Mouse (Mus musculus) cerebellum, postnatal 25 days (tissue): ENCODE measurements around the gene Slc25a35.
A peak's percentile ranks its signal among the peaks of the same experiment; 100 is the strongest.
"Not testable (repeated sequence)": the region's sequence is repeated elsewhere in the genome, so short reads cannot be mapped to it uniquely, and the experiment has no call there.

ENCODE experiments used
- DNase-seq, 2 experiments: peaks; one replicate each; pipeline ENCODE4 v3.0.0; 2021; ENCODE audit warnings: mixed read lengths in 2 of 2

Slc25a35 gene

DNA sequence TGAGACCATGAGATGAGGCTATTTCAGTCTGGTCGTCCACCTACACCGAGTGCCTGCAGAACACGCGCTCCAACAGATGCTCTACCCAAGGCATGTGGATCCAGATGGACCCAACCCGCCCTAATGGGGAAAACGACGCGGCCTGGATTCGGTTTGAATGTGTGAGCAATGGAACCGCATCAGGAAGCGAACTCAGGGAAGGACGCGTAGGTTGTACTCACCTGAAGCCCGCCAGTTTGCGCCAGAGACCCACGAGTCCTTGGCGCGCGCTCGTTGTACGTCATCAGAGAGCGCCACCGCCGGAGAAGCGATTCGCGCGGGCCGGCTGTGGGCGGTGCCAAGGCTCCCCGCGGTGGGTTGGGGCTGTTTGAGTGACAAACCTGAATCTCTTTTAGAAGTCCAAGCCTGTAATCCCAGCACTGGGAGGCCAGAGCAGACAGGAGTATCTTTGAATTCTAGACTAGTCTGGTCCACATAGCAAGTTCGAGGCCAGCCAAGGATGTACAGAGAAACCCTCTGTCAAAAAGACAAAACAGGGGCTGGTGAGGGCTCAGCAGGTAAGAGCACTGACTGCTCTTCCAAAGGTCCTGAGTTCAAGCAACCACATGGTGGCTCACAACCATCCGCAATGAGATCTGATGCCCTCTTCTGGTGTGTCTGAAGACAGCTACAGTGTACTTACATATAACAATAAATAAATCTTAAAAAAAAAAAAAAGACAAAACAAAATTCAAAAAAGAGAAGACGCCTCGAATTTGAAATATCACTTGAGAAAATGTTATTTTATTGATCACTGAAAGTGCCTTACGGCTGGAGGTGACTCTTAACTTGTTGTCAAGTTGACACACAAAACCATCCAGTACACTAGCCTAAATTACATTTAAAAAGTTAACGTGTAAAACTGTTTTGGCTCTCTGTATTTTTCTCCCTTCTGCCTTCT is 40.5 kb downstream of the Slc25a35 start, which contains the start of gene Pfas:
TSS of gene Pfas (minus strand) at position 279 of the 940 bp plus-strand sequence.
- peak; percentile 97 to 99 for DNase-seq

DNA sequence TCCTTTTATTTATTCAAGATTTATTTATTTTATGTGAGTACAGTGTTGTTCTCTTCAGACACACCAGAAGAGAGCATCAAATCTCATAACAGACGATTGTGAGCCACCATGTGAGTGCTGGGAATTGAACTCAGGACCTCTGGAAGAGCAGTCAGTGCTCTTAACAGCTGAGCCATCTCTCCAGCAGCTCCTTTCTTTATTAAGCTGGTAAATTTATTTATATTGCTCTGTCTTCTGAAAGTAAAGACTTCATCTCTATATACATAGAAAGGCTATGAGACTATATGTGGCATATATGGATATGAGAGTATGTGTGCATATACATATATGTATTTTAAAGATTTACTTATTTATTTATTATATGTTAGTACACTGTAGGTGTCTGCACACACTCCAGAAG is 41.6 kb downstream of the Slc25a35 start:
- no peak for DNase-seq

DNA sequence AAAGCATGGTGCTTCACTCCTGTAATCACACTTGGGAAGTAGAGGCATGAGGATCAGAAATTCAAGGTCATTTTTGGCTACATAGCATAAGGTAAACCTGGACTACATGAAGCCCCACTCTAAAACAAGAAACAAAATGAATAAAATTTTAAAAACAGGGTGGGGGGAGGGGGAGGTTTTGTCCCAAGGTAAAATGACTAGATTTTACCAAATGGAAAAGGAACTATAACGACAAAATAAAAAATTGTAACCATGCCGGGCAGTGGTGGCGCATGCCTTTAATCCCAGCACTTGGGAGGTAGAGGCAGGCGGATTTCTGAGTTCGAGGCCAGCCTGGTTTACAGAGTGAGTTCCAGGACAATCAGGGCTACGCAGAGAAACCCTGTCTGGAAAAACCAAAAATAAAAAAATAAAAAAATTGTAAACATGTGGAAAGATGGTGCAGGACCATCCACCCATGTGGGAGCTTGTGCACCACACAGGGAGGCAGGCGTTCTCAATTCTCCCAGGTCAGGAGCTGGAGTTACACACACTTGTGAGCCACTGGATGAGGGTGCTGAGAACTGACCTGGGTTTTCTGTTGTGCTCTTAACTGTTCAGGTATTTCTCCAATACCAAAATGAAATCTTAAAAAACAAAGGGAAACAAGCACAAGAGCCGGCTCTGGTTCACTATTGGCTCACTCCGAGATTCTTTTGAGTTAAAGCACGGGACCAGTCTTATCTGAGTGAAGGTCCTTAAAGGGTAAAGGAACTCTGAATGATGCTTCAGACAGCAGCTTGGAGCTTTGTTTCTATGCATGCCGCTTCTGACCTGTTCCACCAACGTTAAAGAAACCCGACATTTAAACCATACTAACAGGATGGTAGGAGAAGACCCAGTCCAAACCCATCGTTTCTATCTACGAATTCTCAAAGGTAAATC is 42.7 kb downstream of the Slc25a35 start:
- no peak for DNase-seq

DNA sequence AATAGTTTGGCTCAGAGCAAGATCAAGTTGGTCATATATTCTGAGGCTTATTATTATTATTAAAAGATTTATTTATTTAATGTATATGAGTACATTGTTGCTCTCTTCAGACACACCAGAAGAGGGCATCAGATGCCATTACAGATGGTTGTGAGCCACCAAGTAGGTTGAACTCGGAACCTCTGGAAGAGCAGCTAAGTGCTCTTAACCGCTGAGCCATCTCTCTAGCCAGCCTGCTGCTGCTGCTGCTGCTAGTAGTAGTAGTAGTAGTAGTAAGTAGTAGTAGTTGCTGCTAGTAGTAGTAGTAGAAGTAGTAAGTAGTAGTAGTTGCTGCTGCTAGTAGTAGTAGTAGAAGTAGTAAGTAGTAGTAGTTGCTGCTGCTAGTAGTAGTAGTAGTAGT is 43.5 kb downstream of the Slc25a35 start:
- not testable (repeated sequence) for DNase-seq

DNA sequence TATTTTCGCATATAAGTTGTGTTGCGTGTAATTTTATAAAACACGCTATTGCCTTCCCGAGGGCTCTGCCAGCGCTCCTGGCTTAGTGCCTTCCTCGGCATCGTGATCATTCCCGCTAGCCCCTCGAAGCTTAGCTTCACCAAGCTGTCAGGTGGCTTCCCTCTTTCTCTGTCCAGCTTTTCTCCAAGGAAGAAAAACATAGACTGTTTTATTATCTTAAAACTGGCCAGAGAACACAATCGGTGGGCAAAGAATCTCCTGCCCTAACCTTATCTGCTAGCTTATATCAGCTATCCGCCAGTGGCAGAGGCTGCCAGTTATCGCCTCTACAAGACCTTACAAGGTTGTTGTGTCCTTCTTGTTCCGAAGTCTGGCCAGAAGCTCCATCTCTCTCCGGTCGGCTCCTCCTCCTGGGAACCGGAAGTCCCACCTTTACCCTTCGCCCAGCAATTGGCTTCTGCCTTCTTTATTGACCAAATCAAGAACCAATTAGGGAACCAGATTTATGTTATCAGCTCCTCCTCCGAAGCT is 44.2 kb downstream of the Slc25a35 start:
- peak; percentile 87 to 90 for DNase-seq

DNA sequence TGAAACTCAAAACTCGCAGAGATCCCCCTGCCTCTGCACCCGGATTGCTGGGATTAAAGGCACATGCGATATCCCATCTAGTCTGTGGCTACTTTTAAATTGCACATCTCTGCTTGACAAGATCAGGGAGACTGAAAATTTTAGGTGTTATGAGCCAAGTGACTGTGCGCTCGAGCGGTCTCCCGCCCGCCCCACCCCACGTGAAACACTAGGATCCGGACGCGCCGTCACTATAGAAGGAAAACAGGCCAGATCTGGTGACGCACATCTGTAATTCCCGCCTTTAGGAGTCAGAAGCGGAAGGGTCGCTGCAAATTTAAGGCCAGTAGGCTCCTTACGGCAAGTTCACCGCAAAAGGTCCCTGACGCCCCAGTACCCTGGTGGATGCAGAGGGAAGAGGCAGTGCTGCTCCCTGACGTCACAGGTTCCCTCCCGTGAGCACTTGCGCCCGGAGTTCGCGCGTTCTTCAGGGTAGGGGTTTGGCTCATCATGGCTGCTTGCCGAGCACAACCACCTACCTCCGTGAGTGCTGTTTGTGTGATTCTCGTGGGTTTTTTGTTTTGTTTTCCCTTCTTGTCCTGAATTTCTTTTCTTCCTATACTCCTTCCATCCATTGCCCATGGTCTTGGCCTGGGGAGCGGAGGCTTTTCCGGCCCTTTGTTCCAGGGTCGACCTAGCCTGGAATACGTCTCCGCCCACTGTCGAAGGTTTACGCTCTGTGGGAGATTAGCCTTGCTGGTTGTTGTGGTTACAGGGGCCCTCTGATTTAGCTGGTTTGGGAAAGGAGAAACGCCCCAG is 47.9 kb downstream of the Slc25a35 start, which contains the start of gene Ctc1:
TSS of gene Ctc1 (plus strand) at position 268 of the 798 bp plus-strand sequence.
- peak; percentile 93 for DNase-seq

DNA sequence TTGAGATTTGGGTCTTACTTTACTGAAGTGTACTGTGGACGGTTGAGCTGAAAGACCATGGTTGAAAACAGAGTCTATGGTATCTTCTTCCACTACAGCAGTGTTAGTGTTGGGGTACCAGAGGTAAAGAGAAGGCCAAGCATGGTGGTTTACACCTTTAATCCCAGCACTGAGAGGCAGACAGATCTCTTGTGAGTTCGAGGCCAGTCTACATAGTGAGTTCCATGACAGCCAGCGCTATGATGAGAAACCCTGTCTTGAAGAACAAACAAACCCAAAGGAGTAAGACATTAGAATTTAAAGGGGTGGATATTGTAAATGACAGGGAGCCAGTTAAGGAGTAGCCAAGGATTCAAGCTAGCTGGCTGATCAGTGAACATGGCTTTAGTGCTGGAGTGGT is 48.8 kb downstream of the Slc25a35 start:
- no peak for DNase-seq

DNA sequence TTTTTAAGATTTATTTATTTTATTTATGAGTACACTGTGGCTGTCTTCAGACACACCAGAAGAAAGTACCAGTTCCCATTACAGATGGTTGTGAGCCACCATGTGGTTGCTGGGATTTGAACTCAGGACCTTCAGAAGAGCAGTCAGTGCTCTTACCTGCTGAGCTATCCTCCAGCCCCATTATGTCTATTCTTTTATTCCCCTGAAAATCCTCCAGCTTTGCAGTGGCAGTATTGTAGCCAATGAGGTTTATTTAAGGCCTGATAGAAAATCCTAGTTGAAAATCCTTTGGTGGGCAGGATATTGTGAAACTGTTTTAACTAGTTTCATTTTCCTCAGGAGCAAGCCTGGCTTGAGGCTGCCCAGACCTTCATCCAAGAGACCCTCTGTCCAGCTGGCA is 52.8 kb downstream of the Slc25a35 start:
- no peak for DNase-seq
